Mouse (Mus musculus) left cerebral cortex, postnatal 25 days (tissue): ENCODE measurements around the gene D430041D05Rik. TPM values are rescaled to one million over a fixed set of nuclear protein-coding genes. Genes with fewer than 3 reads are reported as not detected.
A peak's percentile ranks its signal among the peaks of the same experiment; 100 is the strongest.
"Not testable (repeated sequence)": the region's sequence is repeated elsewhere in the genome, so short reads cannot be mapped to it uniquely, and the experiment has no call there.

ENCODE experiments used
- DNase-seq, 2 experiments: peaks; one replicate each; pipeline ENCODE4 v3.0.0; 2022; ENCODE audit warnings: low spot score in 2 of 2, mixed read lengths in 1 of 2
- intact Hi-C: fragments of 180-260 bp; cut with DNase I; formaldehyde crosslinking; loops from one replicate; pipeline ENCODE4 v1.15.1; 2025
- total RNA-seq, 2 experiments: library from RNA; stranded (reverse); gene quantifications; 2 replicates each; pipeline ENCODE4 v1.2.3; 2021

The D430041D05Rik gene
- total RNA-seq, 2 experiments from 2014 or later: 124 to 128 TPM

DNA sequence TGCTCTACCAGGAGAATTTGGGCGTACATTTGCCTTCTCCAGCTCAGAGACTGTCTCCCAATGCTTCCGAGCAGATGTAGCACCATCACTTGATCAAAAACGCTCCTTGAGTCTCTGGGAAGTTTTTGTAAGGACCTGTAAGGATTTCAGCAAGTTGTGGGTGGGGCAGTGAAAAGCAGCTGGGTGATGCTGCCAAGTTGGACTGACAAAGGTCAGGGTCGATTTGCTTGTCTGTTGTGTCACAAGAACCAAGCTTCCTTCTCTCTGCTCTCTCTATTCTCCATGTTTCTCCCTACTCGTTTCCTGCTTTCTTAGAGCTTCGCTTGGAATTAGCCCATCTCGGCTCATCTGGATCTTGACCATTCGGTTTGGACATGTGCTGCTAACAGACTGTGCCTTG, 268.7 kb downstream of the D430041D05Rik start:
- no peak for DNase-seq
- intact Hi-C loops: no loop called here

GRCm38 (mm10) chr2:104135920-104136319, 274.9 kb downstream of the D430041D05Rik start:
- intact Hi-C loops: no loop called here
- DNase-seq: no peak

DNA sequence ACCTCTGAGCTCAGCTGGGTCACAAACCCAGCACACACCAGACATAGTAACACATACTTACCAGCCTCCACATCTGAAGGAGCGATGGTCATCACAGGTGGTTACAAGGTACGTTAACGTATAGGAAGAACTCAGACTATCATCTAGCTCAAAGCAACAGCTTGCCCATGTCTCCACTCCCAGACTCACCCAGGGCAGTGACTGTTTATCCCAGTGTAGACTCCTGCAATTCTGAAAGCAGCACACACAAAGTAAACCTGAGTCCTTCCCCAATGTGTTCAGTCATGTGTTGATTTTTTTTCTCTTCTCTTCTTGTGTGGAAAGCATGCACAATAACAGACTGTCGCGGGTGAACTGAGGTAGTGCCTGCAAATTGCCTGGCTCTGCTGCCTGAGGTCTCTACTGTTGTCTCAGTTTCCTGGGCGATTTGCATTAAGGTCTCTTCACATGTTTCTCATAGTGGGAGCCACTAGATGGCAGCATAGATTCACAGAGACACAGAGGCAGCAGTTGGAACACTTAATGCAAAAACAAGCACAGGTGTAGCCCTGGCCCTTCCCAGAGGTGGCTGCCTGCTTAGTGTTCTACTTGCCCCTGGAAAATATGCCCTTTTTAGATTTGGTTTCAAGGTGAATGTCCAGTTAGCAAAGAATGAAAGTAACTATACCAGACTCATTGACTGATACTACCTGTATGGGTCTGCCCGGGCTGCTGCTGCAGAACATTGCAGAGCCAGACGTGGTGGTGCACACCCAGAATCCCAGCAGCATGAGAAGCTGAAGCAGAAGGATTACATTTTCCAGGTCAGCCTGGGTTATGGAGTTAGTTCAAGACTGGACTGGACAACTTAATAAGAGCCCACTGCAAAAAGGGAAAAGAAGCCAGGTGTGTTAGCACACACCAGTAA, 276.4 kb downstream of the D430041D05Rik start:
- intact Hi-C loops: loop anchor here (1.0 to 5.0 kb wide), 2 partner anchors 288 to 453 kb away; no protein-coding TSS in a partner anchor
- peak; percentile 80 to 88 for DNase-seq

DNA sequence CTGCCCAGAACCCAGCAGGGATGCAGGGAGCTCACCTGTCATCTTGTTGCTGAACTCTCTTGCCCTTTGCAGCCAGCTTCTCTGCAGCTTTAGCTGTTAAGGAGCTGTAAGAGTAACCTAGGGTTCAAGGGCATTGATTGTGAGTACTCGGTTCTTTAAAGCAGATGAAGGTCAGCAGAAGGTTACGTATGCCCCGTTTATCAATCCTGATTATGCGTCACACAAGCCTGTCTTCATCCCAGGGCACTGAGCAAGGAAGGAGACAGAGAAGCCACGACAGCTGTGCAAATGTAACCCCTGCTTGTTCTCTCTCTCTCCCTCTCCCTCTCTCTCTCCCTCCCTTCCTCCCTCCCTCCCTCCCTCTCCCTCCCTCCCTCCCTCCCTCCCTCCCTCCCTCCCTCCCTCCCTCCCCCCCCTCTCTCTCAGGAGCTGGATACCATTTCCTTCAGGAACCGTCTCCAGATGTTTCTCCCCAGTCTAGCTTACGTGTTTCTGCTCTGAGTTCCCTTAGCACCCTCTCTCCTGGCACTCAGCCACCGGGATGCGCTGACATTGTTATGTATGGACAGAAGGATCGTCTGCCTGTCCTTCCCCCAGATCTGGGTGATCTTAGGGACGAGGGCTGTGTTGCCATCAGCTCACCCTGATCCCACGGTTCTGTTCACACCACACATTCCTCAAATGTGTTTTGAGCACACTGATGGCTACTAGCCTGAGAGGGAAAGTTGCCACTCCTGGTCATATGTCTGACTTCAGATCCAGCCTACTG, 277.6 kb downstream of the D430041D05Rik start:
- intact Hi-C loops: loop anchor here (5.0 kb wide), 1 partner anchor 454 kb away; no protein-coding TSS in a partner anchor
- no peak for DNase-seq

DNA sequence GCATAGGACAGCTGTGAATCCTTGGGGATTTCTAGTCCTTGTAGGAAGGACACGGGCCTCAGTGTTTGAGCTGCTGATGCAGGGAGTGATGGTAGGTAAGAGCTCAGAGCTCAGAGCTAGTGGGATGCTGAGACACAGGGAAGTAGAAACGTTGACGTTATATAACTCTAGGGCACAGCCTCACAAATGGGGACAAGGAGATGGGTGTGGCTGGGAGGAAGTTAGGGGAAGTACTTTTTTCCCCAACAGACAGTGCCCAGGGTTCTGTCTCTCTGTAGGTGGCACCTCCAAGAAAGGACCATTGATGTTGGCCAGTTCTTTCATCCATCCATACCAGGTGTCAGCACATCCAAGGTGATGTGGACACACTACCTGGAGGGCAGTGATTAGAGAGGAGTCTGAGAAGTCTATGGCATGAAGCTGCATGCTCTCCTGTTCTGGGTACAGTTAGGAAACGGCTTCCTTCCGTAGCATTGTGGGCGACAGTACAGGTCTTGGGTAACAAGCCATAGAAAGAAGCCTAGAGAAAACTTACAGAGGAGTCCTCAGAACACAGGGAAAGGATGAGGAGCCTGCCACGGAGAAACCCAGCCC, 278.4 kb downstream of the D430041D05Rik start:
- no peak for DNase-seq
- intact Hi-C loops: loop anchor here (5.0 kb wide), 1 partner anchor 455 kb away; no protein-coding TSS in a partner anchor

GRCm38 (mm10) chr2:104130969-104131368, 279.8 kb downstream of the D430041D05Rik start:
- no peak for DNase-seq
- intact Hi-C loops: loop anchor here (5.0 kb wide), 1 partner anchor 456 kb away; no protein-coding TSS in a partner anchor

DNA sequence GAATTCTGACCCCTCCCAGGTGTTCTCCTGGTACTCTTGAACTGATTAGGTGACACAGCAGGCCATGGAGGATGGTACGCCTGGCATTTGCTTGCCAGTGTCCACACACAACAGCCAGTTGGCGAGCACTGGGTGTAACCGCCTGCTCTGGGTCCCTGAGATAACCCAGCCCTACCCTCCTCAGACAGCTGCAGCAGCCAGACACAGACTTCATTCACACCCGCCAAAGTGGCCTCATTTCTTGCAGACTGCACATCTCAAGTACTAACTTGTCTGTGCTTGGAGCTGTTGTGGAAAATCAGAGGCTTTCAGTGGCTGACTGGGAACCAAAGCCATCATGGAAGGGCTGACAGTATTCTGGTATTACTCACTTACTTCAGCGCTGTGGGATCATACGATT, 280.6 kb downstream of the D430041D05Rik start:
- intact Hi-C loops: loop anchor here (5.0 kb wide), 1 partner anchor 457 kb away; no protein-coding TSS in a partner anchor
- peak in 1 of 2 experiments; percentile 58 for DNase-seq

DNA sequence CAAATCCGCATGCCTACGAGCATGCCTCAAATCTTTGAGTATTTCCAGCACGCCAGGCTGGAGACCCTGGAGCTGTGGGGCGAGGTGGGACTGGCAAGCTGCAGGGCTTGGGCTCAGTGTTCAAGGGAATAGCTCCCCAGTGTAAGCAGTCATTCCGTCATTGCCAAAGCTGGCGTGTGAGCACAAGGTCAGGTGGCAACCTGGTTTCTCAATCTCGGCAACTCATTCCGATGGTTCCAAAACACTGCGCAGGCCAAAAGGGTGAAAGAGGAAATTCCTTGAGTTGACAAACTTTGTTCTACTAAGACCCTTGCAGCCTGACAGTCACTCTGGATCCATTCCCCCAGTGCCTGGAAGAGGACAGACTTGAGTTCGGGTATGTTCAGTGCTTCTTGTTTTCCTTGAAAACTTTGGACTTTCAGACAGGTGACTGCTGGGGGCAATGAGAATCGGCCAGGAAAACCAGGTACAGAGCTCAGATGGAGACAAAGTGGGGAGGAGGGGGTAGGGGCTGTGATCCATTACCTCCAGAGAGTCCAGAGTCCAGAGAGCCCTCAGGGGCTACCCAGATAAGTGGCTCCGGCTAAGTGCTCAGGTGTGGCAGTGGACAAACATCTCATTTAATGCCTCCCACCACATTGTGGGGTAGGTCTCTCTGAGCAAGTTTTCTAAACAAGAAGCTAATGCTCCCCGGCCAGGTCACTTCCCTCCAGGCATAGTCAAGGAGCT, 281.8 kb downstream of the D430041D05Rik start:
- DNase-seq: no peak
- intact Hi-C loops: loop anchor here (10.0 kb wide), 1 partner anchor 94 kb away; no protein-coding TSS in a partner anchor

- intact Hi-C loops: loop anchor here (10.0 kb wide), 1 partner anchor 89 kb away; no protein-coding TSS in a partner anchor
- DNase-seq: no peak
Measured at GRCm38 (mm10) chr2:104124071-104124470, 286.7 kb downstream of the D430041D05Rik start.

DNA sequence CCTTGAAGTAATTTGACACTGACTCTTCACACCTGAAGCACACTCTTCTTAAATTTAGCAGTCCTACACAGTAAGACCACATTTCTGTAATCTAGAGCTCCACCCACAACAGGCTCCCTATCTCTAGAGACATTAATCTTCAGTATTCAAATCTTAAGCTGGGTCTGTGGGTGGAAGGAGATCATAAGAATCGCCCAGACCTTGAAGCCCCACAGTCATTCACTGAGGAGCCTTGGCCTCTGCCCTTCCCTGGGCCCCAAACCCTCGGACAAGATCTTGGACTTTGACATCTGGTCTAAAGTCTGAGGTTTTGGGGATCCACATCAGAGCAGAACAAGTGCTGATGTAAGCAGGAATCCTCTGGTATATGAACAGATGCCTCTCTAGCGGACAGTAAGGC, 287.3 kb downstream of the D430041D05Rik start:
- intact Hi-C loops: loop anchor here (10.0 kb wide), 1 partner anchor 89 kb away; no protein-coding TSS in a partner anchor
- no peak for DNase-seq

- intact Hi-C loops: loop anchor here (10.0 kb wide), 1 partner anchor 88 kb away; no protein-coding TSS in a partner anchor
- DNase-seq: peak; percentile 85 to 92
Measured at GRCm38 (mm10) chr2:104122505-104123378, 288.1 kb downstream of the D430041D05Rik start, which contains the start of gene A930018P22Rik. A930018P22Rik (plus strand) TSS chr2:104122769.

DNA sequence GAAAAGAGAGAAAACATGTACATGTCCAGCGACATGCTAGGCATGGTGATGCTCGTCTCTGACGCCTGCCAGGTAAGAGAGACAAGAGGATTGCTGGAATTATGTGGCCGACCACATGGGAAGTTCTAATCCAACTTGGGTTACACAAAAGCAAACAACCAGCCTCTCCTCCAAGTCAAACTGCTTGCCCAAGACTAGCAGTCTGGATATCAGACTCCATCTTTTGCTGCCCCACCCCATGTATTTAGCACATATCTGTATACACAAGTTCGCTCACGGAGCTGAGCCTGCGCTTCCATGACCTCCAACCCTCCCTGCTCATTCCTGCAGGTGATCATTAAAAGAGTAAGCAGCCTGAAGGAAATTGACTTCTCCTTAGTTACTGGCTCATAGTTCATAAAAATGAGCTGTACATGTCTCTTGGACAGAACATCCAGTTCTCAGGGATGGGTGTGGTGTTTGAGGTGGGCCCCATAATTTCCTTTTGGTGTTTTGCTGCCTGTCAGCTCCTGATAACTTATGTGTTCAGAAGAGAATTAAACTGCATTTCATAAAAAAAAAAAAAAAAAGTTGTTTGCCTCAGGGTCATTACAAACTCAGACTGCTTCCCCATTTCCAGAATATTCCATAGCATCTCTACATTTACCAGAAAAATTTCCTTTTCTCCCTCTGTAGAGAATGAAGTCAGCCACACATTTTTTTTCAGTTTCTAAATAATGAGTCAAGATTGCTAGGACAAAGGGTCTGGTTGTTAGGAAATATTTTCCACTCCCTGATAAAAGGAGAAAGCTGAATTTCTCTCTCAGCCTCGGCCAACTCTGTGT, 288.9 kb downstream of the D430041D05Rik start:
- no peak for DNase-seq
- intact Hi-C loops: loop anchor here (10.0 kb wide), 1 partner anchor 87 kb away; no protein-coding TSS in a partner anchor

DNA sequence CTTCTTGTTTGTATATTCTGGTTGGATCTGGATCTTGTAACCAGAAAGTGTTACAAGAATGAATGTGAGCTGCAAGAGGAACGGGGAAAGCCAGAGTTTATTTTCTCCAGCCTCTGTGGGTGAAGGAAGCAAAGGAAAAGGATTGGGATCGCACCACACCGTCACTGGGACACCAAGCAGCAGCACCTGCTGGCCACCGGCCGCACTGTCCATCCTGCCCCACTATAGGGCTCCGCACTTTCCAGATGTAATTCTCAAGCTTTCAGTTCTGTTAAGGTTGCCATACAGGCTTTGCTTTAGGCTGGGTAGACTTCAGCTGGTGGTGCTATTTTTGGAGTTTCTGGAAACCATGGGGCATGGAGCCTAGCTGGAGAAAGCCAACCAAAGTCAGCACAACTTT, 290.5 kb downstream of the D430041D05Rik start:
- intact Hi-C loops: loop anchor here (10.0 kb wide), 1 partner anchor 86 kb away; no protein-coding TSS in a partner anchor
- no peak for DNase-seq

GRCm38 (mm10) chr2:104119097-104119496, 291.7 kb downstream of the D430041D05Rik start:
- DNase-seq: no peak

GRCm38 (mm10) chr2:104117173-104117572, 293.6 kb downstream of the D430041D05Rik start:
- intact Hi-C loops, DNase-seq: not testable (repeated sequence)

More at GRCm38 (mm10) chr2:104119097-104119496, 291.7 kb downstream of the D430041D05Rik start:
- intact Hi-C loops: no loop called here

DNA sequence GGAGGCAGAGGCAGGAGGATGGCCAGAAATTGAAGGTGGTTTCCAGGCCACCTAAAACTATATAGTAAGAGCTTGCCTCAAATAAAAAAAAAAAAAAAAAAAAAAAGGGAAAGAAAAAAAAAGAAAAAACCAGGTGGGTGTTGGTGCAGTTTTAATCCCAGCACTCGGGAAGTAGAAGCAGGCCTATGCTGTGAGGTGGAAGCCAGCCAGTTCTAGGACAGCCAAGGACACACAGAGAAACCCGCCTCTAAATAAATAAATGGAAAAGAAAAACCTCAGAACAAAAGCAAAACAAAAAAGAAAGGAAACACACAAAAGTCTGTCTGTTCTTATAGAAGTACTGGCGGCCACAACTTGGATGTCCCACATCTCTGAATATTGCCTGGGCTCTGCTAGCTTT, 295.9 kb downstream of the D430041D05Rik start:
- no peak for DNase-seq
- intact Hi-C loops: no loop called here

DNA sequence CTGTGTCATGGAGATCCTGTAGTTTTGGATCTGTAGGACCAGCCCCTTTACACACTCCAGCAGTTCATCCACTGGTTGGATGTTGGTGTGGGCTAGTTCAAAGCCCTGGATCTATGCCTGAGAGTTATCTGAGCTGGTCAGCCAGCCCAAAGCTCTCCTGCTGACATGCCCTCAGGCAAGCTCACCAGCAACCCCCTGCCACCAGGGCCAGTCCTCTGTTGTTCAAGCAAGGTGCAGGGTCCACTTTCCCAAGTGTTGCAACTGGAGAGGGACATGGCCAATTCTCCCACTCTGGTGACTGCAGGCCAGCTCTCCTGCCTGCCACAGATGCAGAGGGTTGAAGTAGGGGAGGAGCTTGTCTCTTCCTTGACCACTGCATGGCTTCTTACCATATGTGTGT, 297.2 kb downstream of the D430041D05Rik start:
- intact Hi-C loops, DNase-seq: not testable (repeated sequence)
